Mouse (Mus musculus) kidney, postnatal 0 days (tissue): Measurements from ENCODE around the gene Nppb. TPM values are rescaled to one million over a fixed set of nuclear protein-coding genes. Genes with fewer than 3 reads are reported as not detected.

Experiments
- ATAC-seq: fragments of 200-750 bp; cut with Nextera tagmentation; replicated peaks from 2 replicates; pipeline ENCODE4 v1.8.0; 2017; ENCODE audit warnings: low read depth, moderate number of reproducible peaks, moderate TSS enrichment, moderate library complexity; ENCODE audit not compliant: low FRiP score
- DNase-seq: peaks from one replicate; pipeline ENCODE4 v3.0.0-alpha.2; 2016; ENCODE audit warnings: low spot score
- H3K27ac ChIP-seq: fragments of 300-500 bp; sonication (generic); 2 replicates; pipeline ENCODE4 v1.5.1; 2014; ENCODE audit warnings: mild to moderate bottlenecking
- H3K27me3 ChIP-seq: fragments of 300-500 bp; sonication (generic); 2 replicates; pipeline ENCODE4 v1.6.1; 2014; ENCODE audit warnings: low read length, mixed read lengths; ENCODE audit not compliant: insufficient read depth
- H3K36me3 ChIP-seq: fragments of 300-500 bp; sonication (generic); 2 replicates; pipeline ENCODE4 v1.6.1; 2014; ENCODE audit warnings: low read length, mixed read lengths; ENCODE audit not compliant: insufficient read depth
- H3K4me1 ChIP-seq: fragments of 300-500 bp; sonication (generic); replicated peaks from 2 replicates; pipeline ENCODE4 v1.6.1; 2014; ENCODE audit warnings: antibody characterized with exemption, low read length, mixed read lengths; ENCODE audit not compliant: insufficient read depth
- H3K4me2 ChIP-seq: fragments of 300-500 bp; sonication (generic); 2 replicates; pipeline ENCODE4 v1.6.1; 2014; ENCODE audit warnings: mild to moderate bottlenecking, low read length, moderate library complexity, mixed read lengths
- H3K4me3 ChIP-seq: fragments of 300-500 bp; sonication (generic); replicated peaks from 2 replicates; pipeline ENCODE4 v1.5.1; 2014; ENCODE audit warnings: low read depth, low read length
- H3K9ac ChIP-seq: fragments of 300-500 bp; sonication (generic); 2 replicates; pipeline ENCODE4 v1.6.1; 2014; ENCODE audit warnings: low read depth, low read length
- H3K9me3 ChIP-seq: fragments of 300-500 bp; sonication (generic); replicated peaks from 2 replicates; pipeline ENCODE4 v1.6.1; 2016; ENCODE audit warnings: low read length, inconsistent platforms, mixed read lengths
- CTCF ChIP-seq: IDR thresholded peaks from 2 replicates; pipeline ENCODE4 v1.5.1; 2016; ENCODE audit warnings: antibody characterized with exemption, low read depth, mild to moderate bottlenecking, moderate library complexity
- WGBS: fragments of 180-500 bp; shearing (Covaris S2); extraction: QIAGEN DNeasy Blood & Tissue Kit; methylation state at CpG from one replicate; pipeline ENCODE4 v1.1.7; 2014; 5-methylcytosine and 5-hydroxymethylcytosine counted together
- polyA plus RNA-seq: library from polyadenylated mRNA; unstranded; fragments of >200 nt; fragmentation: Nextera tagmentation; extraction: Ambion mirVana; gene quantifications from 2 replicates; pipeline ENCODE4 v1.2.1, GENCODE M21; 2015

Nppb gene
- polyA plus RNA-seq: not detected in 2 replicates

DNA sequence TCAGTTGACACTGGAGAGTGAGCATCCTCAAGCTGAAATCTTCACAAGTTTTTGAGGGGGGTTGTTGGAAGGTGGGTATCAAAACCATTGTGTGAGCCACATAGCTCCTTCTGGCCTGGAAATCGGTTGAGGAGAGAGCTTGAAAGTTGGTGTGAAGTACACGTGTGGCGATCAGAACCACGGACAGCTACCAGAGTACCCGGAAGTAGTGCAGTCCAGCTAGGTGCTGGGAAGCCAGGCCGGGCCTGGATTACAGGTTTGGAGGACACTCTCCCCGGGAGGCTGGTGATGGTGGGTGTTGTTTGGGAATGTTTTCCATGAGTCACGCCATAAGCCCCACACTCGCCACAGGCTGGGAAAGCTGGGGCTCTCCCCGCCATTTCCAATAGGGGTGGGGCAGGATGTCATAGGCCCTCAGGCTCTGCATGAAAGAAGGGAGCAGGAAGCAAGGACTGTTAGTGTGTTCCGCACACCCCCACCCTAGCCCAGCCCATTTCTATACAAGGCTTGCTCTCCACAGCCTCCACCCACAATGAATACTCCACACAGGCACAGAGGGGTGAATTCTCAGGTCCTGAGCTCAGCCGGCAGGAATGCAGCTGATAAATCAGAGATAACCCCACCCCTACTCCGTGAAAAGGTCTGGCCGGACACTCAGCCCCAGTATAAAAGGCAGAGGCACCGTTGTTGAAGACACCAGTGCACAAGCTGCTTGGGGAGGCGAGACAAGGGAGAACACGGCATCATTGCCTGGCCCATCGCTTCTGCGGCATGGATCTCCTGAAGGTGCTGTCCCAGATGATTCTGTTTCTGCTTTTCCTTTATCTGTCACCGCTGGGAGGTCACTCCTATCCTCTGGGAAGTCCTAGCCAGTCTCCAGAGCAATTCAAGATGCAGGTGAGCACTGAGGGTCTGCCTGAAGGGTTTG, at the start of gene Nppb:
Gene Nppb, plus strand, starts transcription at position 584 of the 928 bp plus-strand sequence.
- TF ChIP-seq CTCF: no peak
- H3K27me3 ChIP-seq: no peaks in the 10 kb centered on the region
- no peak within 1 kb of the TSS for H3K4me3 ChIP-seq
- no peak within 1 kb of the TSS for H3K4me2 ChIP-seq
- H3K9ac ChIP-seq: no peak within 1 kb of the TSS
- H3K27ac ChIP-seq: no peak within 1 kb of the TSS
- H3K36me3 ChIP-seq: no peaks in the 10 kb centered on the region
- peak; percentile 70 for DNase-seq
- peak; percentile 36; the same call in 1 of the 2 replicates for ATAC-seq
- no peaks in the 10 kb centered on the region for H3K9me3 ChIP-seq
- no peaks in the 10 kb centered on the region for H3K4me1 ChIP-seq
- 31% methylated on average over 20 of the region's 20 CpGs for WGBS

DNA sequence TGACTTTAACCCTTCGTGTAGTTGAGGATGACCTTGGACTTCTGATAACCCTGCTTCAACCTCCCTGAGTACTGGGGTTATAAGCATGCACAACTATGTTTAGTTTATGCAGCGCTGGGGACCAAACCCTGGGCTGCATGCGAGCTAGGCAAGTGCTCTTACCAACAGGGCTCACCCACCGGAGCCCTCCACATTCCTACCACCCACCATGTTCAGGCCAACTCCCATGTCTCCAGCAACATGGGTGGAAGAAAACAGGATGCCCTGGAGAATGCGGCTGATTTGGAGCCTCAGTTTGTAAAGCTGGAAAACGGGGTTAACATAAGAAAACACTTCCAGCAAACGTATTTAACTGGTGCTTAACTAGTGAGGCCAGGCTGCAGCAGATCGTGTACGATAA, 49.7 kb upstream of the Nppb start:
- Histone ChIP-seq H3K27me3 (no peaks in the 10 kb centered on the region), H3K9ac (peak overlapping the region; percentile 71), H3K4me2 (peak overlapping the region; percentile 92), H3K4me1 (peaks cover 23% of the 10 kb centered on the region), H3K27ac (no peak overlapping the region), H3K4me3 (peak overlapping the region; percentile 75), H3K9me3 (no peaks in the 10 kb centered on the region), H3K36me3 (no peaks in the 10 kb centered on the region)
- ATAC-seq: no peak
- DNase-seq: no peak
- TF ChIP-seq CTCF: no peak
- 19% methylated on average over 9 of the region's 9 CpGs for WGBS

DNA sequence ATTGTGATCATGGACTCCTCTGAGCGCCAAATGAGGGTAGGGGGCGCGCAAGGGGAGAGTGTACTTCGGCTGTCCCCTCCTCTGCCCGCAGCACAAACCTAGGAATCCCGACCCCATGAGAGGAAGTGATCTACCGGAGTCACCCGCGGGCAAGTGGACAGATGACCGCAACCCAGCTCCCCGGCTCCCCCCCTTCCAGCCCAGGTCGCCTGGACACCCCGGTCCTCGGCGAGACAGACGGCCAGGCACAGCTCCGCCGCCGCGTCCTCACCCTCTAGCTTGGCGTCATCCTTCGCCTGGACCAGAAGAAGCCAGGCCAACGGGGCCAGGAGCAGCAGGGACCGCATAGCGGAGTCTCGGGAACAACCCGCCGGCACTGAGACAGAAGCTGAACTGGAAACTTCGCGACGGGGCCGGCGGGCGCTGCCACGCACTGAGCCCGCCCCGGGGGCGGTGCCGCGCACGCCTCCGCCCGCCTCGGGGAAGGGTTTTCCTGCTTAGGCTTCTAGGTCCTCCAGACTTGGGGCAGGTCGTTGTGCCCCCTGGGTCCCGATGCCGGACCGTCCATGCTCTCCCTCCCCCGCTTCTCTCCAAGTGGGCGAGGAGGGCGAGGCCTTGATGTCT, 49.1 kb upstream of the Nppb start, which contains the start of gene Plod1:
Gene Plod1, minus strand, starts transcription at position 437 of the 624 bp plus-strand sequence.
- WGBS: 0% methylated on average over 48 of the region's 51 CpGs
- H3K9ac ChIP-seq: peak within 1 kb of the TSS; percentile 71
- H3K4me1 ChIP-seq: peaks cover 25% of the 10 kb centered on the region
- peak within 1 kb of the TSS; percentile 75 for H3K4me3 ChIP-seq
- no peaks in the 10 kb centered on the region for H3K9me3 ChIP-seq
- peak; percentile 85 for DNase-seq
- ATAC-seq: peak; percentile 38
- no peak; the same call in 1 of the 2 replicates for TF ChIP-seq CTCF
- no peaks in the 10 kb centered on the region for H3K27me3 ChIP-seq
- peak within 1 kb of the TSS; percentile 92 for H3K4me2 ChIP-seq
- peak within 1 kb of the TSS; percentile 81 for H3K27ac ChIP-seq
- H3K36me3 ChIP-seq: no peaks in the 10 kb centered on the region

DNA sequence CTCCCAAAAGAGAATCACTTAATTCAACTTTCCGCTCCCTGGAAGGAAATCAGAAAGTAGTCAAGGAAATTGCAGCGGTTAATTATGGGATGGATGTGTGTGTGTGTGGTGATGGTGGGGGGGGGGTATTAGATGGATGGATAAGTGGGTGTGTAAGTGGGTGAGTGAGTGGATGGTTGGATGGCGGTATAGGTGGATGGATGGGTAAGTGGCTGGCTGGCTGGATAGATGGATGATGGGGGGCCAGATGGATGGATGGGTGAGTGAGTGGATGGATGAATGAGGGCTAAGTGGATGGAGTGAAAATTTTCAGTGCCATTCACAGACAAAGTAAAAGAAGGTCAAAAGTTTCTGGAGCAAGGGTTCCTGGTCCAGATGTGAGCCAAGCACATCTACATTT, 48.6 kb upstream of the Nppb start:
- H3K27me3 ChIP-seq: no peaks in the 10 kb centered on the region
- 45% methylated on average over 3 of the region's 3 CpGs for WGBS
- H3K4me1 ChIP-seq: peaks cover 30% of the 10 kb centered on the region
- TF ChIP-seq CTCF: no peak
- H3K9ac ChIP-seq: peak overlapping the region; percentile 71; the same call in 1 of the 2 replicates
- no peaks in the 10 kb centered on the region for H3K36me3 ChIP-seq
- ATAC-seq (no peak), DNase-seq (no peak)
- no peaks in the 10 kb centered on the region for H3K9me3 ChIP-seq
- 0 out of 2 replicates have a peak overlapping the region, but pooled peaks have one; percentile 73 for H3K27ac ChIP-seq
- peak overlapping the region; percentile 92 for H3K4me2 ChIP-seq
- H3K4me3 ChIP-seq: peak overlapping the region; percentile 75

DNA sequence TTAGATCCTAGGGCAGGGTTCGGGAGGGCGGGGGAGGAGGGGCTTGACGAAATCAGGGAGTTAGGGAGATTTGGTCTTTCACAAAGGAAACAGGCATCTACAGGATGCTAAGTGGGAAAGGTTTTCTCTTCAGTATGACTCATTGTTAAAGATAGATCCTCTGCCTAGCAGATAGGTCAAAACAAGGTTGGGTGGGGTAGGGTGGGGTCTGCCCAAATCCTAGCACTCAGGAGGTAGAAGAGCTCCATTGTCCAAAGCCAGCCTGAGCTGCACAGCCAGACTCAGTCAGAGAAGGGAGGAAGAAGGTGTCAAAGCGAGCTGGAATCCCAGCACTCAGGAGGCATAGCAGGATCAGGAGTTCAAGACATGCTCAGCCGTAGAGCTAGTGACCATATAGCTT, 48.1 kb upstream of the Nppb start:
- no peaks in the 10 kb centered on the region for H3K9me3 ChIP-seq
- DNase-seq (no peak), ATAC-seq (no peak)
- no peak overlapping the region for H3K4me3 ChIP-seq
- TF ChIP-seq CTCF: no peak
- H3K4me1 ChIP-seq: peaks cover 35% of the 10 kb centered on the region
- WGBS: 70% methylated on average over 5 of the region's 5 CpGs
- H3K27ac ChIP-seq: peak overlapping the region; percentile 81; the same call in 1 of the 2 replicates
- no peaks in the 10 kb centered on the region for H3K36me3 ChIP-seq
- no peaks in the 10 kb centered on the region for H3K27me3 ChIP-seq
- H3K4me2 ChIP-seq: no peak overlapping the region
- no peak overlapping the region for H3K9ac ChIP-seq
